Mouse (Mus musculus) CD4-positive naive resting alpha-beta T cell, adult 76 days (primary cell): ENCODE results near the gene Trpc7. TPM values are rescaled to one million over a fixed set of nuclear protein-coding genes. Genes with fewer than 3 reads are reported as not detected.

ENCODE experiments used
- total RNA-seq: library from RNA; stranded (reverse); gene quantifications from one replicate; pipeline ENCODE4 v1.2.4, GENCODE M21; 2023

The Trpc7 gene
- total RNA-seq = not detected

DNA sequence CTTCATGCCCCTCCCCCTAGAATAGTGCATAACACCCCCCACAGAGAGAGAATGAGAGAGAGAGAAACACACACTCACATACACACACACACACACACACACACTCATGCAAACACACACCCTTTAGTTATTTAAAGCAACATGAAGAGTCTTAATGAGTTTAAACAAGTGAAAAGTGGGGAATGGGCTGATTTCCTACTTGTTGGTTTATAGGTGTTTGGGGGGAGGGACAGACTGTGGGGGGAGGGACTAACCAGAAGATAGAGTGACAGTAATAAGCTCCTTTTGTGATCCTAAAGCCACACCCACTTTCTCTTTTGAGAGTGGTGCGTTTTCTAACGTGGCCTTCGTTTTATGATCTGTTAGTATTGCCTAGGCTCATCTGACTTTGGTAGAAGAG, at the start of gene Trpc7:
Gene Trpc7, minus strand, starts transcription at position 101 of the 400 bp plus-strand sequence.

DNA sequence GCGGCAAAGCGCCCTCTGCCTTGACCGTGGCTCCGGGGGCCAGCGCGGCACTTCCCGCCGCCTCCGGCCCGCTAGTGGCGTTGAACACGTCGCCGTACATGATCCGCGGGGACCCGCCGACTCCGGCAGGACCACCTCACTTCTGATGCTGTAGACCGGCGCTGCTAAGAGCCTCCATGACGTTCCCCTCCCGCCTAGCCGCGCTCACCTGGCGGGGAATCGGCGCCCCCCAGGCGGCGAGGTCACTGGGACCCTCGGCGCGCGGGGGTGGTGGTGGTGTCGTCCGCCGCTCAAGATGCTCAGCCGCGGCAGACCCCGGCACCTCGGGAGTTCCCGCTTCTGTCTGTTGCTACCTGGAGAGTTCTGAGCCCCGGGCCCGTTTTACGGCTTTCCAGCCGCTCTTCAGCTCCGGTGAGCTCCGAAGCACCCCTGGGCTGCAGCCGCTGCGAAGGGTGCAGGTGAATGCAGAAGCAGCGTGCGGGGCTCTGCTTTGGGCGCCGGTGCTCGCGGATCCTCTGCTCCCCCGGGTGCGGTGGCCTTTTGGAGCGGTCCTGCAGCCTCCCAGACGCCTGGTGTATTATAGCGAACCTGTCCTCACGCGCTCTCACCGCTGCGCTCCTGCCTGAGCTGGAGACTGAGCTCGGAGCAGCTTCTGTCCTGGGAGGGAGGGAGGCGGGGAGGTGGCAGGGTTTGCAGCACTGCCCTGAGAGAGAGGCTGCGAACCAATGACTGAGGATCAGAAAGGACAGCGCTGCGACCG, 142.4 kb downstream of the Trpc7 start, which contains the start of gene Gm45623:
Gene Gm45623, minus strand, starts transcription at position 636 of the 760 bp plus-strand sequence.

Other genes with a start within 250 kb of the Trpc7 start
- 67.8 TPM for gene Smad5, start 193.0 kb downstream of the Trpc7 start, total RNA-seq
- not detected for gene Gm45623, start 142.2 kb downstream of the Trpc7 start, total RNA-seq